Mouse (Mus musculus): ENCODE measurements around the gene Cobll1.

The Cobll1 gene

DNA sequence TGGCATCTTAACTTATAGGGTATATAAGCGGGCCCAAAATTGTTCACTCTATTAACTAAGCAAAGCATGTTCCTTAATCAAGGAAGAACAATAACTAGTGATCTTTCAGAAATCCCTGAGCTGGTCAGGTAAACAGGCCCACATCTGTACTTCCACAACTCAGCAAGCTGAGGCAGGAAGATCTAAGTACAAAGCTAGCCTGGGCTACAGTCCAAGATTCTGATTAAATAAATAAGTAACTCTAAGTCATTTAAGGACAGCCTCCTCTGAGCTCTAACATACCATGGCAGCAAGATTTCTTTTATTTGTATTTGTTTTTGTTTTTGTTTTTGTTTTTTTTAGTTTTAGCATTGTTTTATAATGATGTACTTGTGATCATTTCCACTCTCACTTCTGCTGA, 42.2 kb downstream of the Cobll1 start:
- DNase-seq (ENCODE audit: low spot score in 2 of 2): no peak

DNA sequence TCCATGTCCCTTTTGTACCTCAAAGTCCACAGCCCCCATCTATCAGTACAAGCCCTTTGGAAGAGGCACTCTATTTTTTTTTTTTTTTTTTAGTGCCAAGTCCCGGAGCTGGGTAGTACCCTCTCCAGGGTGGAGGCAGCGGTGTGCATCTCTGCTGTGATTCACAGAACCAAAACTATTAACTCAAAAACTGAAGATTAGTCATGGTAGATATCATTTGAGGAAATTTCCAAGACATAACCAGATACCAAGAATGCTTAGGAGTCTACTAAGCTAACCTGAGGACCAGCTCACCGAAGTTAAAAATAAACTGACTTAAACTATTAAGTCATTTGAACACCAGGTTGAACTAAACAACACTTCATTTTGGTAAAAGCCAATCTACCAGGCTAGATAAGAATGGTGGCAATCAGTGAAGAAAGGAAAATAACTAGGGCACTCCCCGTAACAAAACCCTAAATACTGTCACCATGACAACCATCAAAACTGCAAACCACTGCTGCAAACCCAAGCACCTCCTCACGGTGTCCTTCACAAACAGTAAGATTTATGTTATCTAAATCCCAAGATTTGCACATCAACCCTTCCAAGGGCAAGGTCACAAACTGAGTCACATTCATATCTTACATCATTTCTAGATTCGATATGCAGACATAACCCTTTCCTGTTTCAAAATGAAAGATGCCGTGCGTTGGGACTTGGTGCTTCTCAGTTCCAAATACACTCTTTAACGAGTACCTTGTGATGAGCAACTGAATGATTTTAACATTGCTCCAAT, 43.8 kb downstream of the Cobll1 start:
- DNase-seq (ENCODE audit: low spot score in 2 of 2): no peak

DNA sequence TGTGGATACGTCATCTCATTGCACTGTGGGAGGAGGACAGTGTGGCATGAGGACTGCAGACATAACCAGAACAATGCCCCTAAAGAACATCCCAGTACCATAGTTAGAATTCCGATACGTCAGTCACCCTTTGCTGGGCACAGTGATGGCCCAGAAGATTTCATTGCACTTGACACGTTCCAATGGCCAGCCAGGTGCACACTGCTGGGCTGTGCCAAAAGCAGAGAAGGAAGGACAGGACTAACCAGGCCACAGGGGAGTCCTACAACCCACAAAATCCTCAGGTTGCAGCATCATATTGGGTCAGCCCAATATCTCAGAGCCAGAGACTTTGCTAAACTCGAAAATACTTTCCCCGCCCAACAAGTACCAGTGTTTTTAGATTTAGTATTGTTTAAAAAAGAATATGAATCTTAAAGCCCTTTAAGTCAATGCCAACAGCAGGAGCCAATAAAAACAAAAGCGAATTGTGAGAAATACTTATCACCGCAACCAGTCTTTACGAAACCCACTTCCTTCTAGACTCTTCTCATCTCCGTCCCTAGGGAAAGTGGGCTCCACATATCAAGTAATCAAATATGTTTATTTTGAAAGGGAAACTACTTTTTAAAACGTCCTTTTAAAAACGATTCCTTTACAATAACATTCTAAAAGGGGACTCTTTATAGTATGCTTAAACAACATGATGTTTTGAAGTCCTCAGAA, 46.0 kb downstream of the Cobll1 start:
- no peak for DNase-seq (ENCODE audit: low spot score in 2 of 2)

DNA sequence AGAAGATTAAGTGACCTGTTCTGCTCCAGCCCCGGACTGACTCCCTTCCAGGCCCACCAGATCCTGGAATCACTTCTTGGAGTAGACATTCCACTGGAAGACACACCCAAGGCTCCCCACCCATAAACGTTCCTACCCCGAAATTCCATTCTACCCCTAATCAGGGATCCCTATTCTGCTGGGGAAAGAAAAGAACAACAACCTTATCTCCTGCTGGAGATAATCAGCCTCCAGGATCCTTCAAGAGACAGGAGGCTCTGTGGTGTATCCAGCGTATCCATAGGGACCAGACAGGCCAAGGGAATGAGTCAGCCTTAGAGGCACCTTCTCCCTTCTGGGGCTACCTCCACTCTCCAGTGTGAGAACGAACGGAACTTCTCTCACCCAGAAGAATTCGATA, 47.8 kb downstream of the Cobll1 start:
- no peak for DNase-seq (ENCODE audit: low spot score in 2 of 2)

DNA sequence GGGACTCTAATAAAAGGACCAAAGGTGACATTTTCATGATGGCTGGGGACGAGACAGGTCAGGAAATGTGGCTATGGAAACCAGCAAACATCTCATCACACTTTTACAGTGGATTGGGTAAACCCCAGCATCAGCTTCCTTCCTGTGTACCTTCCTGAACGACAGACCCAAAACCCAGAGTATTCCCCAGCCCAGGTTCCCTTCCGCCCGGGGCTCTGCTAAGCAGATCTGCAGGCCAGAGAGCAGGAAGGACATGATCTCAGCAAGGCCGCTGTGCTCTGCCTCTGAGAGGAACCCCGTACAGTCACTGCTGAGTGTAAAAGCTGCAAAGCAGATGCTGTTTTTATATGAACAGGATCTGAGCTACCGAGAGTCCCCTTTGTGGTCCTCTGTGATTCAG, 49.9 kb downstream of the Cobll1 start:
- DNase-seq (ENCODE audit: low spot score in 2 of 2): peak; percentile 33 to 70

GRCm38 (mm10) chr2:65188585-65188984, 50.6 kb downstream of the Cobll1 start:
- DNase-seq (ENCODE audit: low spot score in 2 of 2): no peak

DNA sequence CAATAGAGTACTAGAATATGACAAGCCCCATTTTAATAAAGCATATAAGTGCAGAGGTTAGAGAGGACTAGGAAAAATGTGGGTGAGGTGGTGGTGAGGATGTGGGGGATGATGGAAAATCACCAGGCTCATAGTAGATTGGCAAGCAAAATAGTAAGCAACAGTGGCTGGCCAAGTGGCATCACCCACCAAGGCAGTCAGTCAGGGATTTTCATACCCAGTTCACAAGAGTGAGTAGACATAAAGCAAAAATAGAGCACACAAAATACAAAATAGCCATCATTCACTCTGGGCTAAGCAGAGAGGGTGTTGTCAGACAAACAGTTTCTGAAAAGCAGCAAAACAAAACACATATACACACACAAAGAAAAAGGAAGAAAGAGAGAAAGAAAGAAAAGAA, 51.6 kb downstream of the Cobll1 start:
- no peak for DNase-seq (ENCODE audit: low spot score in 2 of 2)

DNA sequence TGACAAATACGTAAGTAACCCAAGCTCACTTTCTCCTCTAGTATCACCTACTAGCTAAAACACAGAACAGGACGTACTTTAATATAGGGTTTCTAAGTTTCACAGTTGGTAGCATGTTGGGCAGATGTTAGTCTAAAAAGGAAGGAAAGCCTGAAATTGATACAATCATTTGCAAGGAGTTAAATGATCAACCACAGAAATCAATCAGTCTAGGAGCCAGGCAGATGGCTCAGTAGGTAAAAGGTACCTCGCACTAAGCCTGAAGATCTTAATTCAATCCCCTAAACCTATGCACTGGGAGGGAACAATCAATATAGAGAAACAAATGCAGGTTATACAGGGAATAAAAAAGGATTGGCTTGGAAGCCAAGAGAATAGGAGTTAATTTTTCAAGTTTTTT, 52.0 kb downstream of the Cobll1 start:
- DNase-seq (ENCODE audit: low spot score in 2 of 2): no peak

- DNase-seq (ENCODE audit: low spot score in 2 of 2): no peak
These were observed 56.5 kb downstream of the Cobll1 start for GRCm38 (mm10) chr2:65182747-65183146.

GRCm38 (mm10) chr2:65181736-65182135, 57.5 kb downstream of the Cobll1 start:
- DNase-seq (ENCODE audit: low spot score in 2 of 2): no peak

- DNase-seq (ENCODE audit: low spot score in 2 of 2): no peak
These were observed 58.0 kb downstream of the Cobll1 start for GRCm38 (mm10) chr2:65181066-65181716.

DNA sequence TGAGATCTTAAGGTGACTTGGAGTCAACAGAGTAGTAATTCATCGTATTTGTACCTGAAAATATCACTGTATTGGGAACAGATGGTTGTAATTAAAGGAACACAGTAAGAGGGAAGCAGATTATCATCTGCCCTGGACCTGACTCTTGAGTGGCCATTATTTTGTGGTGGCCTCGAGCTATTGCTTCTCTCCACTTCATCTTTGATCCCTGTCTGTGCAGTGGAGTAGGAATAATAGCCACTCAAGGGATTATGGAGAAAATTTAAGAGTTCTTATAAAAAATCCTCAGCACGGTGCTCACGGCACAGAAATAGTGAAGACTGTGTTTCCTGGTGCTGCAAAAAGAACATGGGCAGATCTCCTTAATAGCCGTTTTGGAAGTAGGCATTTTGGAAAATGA, 63.6 kb downstream of the Cobll1 start:
- no peak for DNase-seq (ENCODE audit: low spot score in 2 of 2)

DNA sequence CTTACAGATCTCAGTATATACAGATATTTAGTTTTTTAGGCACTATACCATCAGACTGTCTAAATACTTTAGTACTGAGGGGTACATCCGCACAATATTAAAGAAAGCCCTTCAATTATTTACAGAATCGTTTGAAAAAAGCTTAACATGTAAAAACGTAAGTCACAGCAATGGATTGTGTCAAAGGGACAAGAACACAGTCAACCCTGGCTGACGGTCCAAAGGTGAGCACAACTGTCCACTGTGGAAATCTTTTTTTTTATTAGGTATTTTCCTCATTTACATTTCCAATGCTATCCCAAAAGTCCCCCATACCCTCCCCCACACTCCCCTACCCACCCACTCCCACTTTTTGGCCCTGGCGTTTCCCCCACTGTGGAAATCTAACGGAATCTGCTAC, 67.1 kb downstream of the Cobll1 start:
- no peak for DNase-seq (ENCODE audit: low spot score in 2 of 2)

- no peak for DNase-seq (ENCODE audit: low spot score in 2 of 2)
These were observed 67.7 kb downstream of the Cobll1 start for GRCm38 (mm10) chr2:65171516-65171915.

GRCm38 (mm10) chr2:65170693-65171456, 68.3 kb downstream of the Cobll1 start:
- no peak for DNase-seq (ENCODE audit: low spot score in 2 of 2)

GRCm38 (mm10) chr2:65170256-65170655, 68.9 kb downstream of the Cobll1 start:
- DNase-seq (ENCODE audit: low spot score in 2 of 2): no peak

DNA sequence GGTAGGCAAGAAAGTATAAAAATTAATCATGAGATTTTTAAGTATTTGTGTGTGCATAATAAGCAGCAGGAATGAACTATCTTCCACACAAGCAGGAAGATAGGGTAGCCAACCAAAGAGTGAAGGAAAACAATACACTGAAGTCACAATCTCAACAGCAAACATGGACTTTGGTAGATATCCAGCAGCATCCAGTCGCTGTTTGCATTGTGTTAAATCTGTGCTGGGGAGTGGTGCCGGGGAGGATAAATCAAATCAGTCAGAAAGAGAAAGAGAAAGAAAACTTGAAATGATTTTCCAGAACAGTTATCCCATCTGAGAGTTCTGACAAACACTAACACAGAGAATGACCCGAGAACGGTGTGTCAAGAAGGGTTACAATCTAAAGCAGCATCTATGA, 75.2 kb downstream of the Cobll1 start:
- no peak for DNase-seq (ENCODE audit: low spot score in 2 of 2)

DNA sequence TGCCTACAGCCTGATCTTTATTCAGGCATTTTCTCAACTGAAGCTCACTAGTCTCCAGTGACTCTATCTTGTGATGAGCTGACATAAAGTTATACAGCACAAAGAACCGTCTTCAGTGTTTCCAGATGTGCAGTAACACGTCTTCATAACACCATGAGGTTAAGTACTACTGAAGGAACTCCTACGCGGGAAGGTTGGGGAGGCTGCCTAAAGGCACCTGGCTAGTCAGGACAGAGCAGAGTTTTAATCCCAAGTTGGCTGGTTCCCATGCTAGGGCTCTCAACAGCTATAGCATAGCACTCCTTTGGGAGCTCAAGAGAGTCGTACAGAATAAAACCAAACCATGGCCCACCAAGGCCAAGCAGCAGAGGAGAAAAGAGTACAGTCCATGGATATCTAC, 76.6 kb downstream of the Cobll1 start:
- no peak for DNase-seq (ENCODE audit: low spot score in 2 of 2)

GRCm38 (mm10) chr2:65161715-65162114, 77.5 kb downstream of the Cobll1 start:
- DNase-seq (ENCODE audit: low spot score in 2 of 2): no peak

GRCm38 (mm10) chr2:65157981-65158651, 81.1 kb downstream of the Cobll1 start:
- DNase-seq (ENCODE audit: low spot score in 2 of 2): no peak

DNA sequence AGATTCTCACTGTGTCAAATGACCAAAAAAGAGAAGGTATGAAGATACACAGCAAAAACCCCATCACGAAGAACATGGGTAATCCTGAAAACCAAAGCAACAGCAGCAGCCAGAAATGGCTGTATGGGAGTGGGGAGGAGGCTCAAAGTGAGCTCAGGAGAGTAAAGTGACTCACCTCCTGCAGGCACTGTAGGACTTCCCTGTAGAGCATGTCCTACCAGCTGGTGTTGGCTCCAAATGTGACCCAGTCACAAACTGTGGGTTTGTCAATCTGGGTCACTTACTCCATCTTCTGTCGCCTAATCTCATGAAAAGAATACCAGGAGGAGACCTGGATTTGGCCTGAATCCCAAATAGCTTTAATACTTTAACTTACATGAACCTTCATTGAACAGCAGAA, 81.9 kb downstream of the Cobll1 start:
- DNase-seq (ENCODE audit: low spot score in 2 of 2): no peak

DNA sequence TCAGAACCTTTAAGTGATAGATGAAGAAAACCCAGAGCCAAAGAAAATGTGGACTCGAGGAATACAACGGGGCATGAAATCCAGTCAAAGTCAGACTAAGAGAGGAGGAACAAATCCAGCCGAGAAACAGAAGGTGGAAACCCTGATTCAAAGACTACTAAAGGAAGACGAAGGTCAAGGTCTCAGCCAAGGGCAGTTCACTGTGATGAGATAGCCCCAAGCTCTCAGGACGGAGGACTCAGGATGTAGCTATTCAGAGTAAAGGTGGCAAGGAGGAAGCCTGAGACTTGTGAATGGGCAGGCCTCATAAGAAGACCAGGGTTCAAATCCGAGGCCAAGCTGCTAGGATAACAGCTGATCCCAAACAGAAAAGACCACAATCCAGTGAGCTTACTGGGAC, 90.3 kb downstream of the Cobll1 start:
- DNase-seq (ENCODE audit: low spot score in 2 of 2): no peak
